Mouse (Mus musculus): ENCODE data around the gene Pkn3.

DNA sequence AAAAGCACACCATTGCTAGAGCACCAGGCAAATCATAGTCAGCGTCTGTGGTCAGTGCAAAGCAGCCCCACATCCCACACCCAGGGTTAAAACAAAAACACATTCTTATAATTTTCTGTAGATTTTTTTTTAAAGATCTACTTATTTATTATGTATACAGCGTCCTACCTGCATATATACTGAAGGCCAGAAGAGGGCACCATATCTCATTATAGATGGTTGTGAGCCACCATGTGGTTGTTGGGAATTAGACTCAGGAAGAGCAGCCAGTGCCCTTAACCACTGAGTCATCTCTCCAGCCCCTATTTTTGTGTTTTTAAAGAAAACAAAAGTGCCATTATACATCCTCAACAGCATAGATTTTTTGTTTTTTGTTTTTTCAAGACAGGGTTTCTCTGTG, 51.3 kb downstream of the Pkn3 start:
- TF ChIP-seq GATA1 (IDR thresholded peaks at IDR 0.05; ENCODE audit: low read length) (no peak), TAL1 (IDR thresholded peaks at IDR 0.05; ENCODE audit: low read length) (no peak)
